Mouse (Mus musculus) lung, embryonic 14.5 days (tissue): ENCODE data around the gene Gm20388. TPM values are rescaled to one million over a fixed set of nuclear protein-coding genes. Genes with fewer than 3 reads are reported as not detected.

Source experiments
- ATAC-seq: fragments of 200-750 bp; cut with Nextera tagmentation; 2 replicates; pipeline ENCODE4 v1.8.0; 2017; ENCODE audit warnings: mild to moderate bottlenecking, moderate TSS enrichment, moderate library complexity; ENCODE audit not compliant: insufficient read depth
- DNase-seq: peaks from one replicate; pipeline ENCODE4 v3.0.0-alpha.2; 2015
- H3K27ac ChIP-seq: fragments of 300-500 bp; sonication (generic); 2 replicates; pipeline ENCODE4 v1.5.1; 2014; ENCODE audit warnings: low read depth, mild to moderate bottlenecking, moderate library complexity
- H3K27me3 ChIP-seq: fragments of 300-500 bp; sonication (generic); 2 replicates; pipeline ENCODE4 v1.6.1; 2014; ENCODE audit warnings: low read length, control low read depth; ENCODE audit not compliant: insufficient read depth
- H3K36me3 ChIP-seq: fragments of 300-500 bp; sonication (generic); 2 replicates; pipeline ENCODE4 v1.6.1; 2014; ENCODE audit warnings: control low read depth; ENCODE audit not compliant: insufficient read depth
- H3K4me1 ChIP-seq: fragments of 300-500 bp; sonication (generic); 2 replicates; pipeline ENCODE4 v1.6.1; 2014; ENCODE audit warnings: antibody characterized with exemption, control low read depth; ENCODE audit not compliant: insufficient read depth
- H3K4me2 ChIP-seq: fragments of 300-500 bp; sonication (generic); 2 replicates; pipeline ENCODE4 v1.6.1; 2014; ENCODE audit warnings: mild to moderate bottlenecking
- H3K4me3 ChIP-seq: fragments of 300-500 bp; sonication (generic); 2 replicates; pipeline ENCODE4 v1.5.1; 2014; ENCODE audit warnings: low read depth, low read length
- H3K9ac ChIP-seq: fragments of 300-500 bp; sonication (generic); 2 replicates; pipeline ENCODE4 v1.6.1; 2014
- H3K9me3 ChIP-seq: fragments of 300-500 bp; sonication (generic); 2 replicates; pipeline ENCODE4 v1.6.1; 2016; ENCODE audit warnings: low read depth, low read length, control low read depth
- CTCF ChIP-seq: IDR thresholded peaks from 2 replicates; pipeline ENCODE4 v1.5.1; 2016; ENCODE audit warnings: antibody characterized with exemption, low read depth
- WGBS: fragments of 180-500 bp; shearing (Covaris S2); extraction: QIAGEN DNeasy Blood & Tissue Kit; methylation state at CpG from one replicate; pipeline ENCODE4 v1.1.7; 2014; 5-methylcytosine and 5-hydroxymethylcytosine counted together
- polyA plus RNA-seq: library from polyadenylated mRNA; unstranded; fragments of >200 nt; fragmentation: Nextera tagmentation; extraction: Ambion mirVana; gene quantifications from 2 replicates; pipeline ENCODE4 v1.2.1, GENCODE M21; 2014

Gm20388 gene
- polyA plus RNA-seq, 1 experiment from 2014 or later: not detected

GRCm38 (mm10) chr8:120281487-120281886, 370.8 kb downstream of the Gm20388 start:
- Histone ChIP-seq H3K27me3 (no peaks in the 10 kb centered on the region), H3K27ac (no peak overlapping the region), H3K9me3 (no peaks in the 10 kb centered on the region), H3K9ac (no peak overlapping the region), H3K4me3 (no peak overlapping the region), H3K36me3 (no peaks in the 10 kb centered on the region), H3K4me2 (no peak overlapping the region), H3K4me1 (peaks cover 63% of the 10 kb centered on the region)
- WGBS: 18% methylated on average over 4 of the region's 4 CpGs
- peak; percentile 97 for TF ChIP-seq CTCF
- DNase-seq (peak; percentile 93), ATAC-seq (no peak)

GRCm38 (mm10) chr8:120282465-120282864, 371.8 kb downstream of the Gm20388 start:
- 42% methylated on average over 5 of the region's 5 CpGs for WGBS
- Histone ChIP-seq H3K9me3 (no peaks in the 10 kb centered on the region), H3K27ac (peak overlapping the region; percentile 54; the same call in 1 of the 2 replicates), H3K4me1 (peaks cover 53% of the 10 kb centered on the region), H3K4me2 (no peak overlapping the region), H3K9ac (peak overlapping the region; percentile 10; the same call in 1 of the 2 replicates), H3K27me3 (no peaks in the 10 kb centered on the region), H3K36me3 (no peaks in the 10 kb centered on the region), H3K4me3 (no peak overlapping the region)
- DNase-seq (peak; percentile 56), ATAC-seq (0 out of 2 replicates have a peak, but pooled peaks have one; percentile 12)
- TF ChIP-seq CTCF: no peak

GRCm38 (mm10) chr8:120284265-120284664, 373.6 kb downstream of the Gm20388 start:
- no peaks in the 10 kb centered on the region for H3K9me3 ChIP-seq
- no peak overlapping the region for H3K4me3 ChIP-seq
- H3K36me3 ChIP-seq: no peaks in the 10 kb centered on the region
- H3K4me1 ChIP-seq: peaks cover 48% of the 10 kb centered on the region
- ATAC-seq (no peak), DNase-seq (peak; percentile 65)
- no peak overlapping the region for H3K9ac ChIP-seq
- 19% methylated on average over 9 of the region's 9 CpGs for WGBS
- no peak for TF ChIP-seq CTCF
- H3K27ac ChIP-seq: 0 out of 2 replicates have a peak overlapping the region, but pooled peaks have one; percentile 21
- H3K27me3 ChIP-seq: no peaks in the 10 kb centered on the region
- H3K4me2 ChIP-seq: 0 out of 2 replicates have a peak overlapping the region, but pooled peaks have one; percentile 23

GRCm38 (mm10) chr8:120285033-120285432, 374.4 kb downstream of the Gm20388 start:
- 28% methylated on average over 3 of the region's 3 CpGs for WGBS
- H3K4me2 ChIP-seq: no peak overlapping the region
- no peak for TF ChIP-seq CTCF
- no peaks in the 10 kb centered on the region for H3K9me3 ChIP-seq
- no peak for ATAC-seq
- H3K4me3 ChIP-seq: no peak overlapping the region
- H3K27me3 ChIP-seq: no peaks in the 10 kb centered on the region
- H3K27ac ChIP-seq: peak overlapping the region; percentile 58; the same call in 1 of the 2 replicates
- no peaks in the 10 kb centered on the region for H3K36me3 ChIP-seq
- H3K4me1 ChIP-seq: peaks cover 53% of the 10 kb centered on the region
- no peak overlapping the region for H3K9ac ChIP-seq
- peak; percentile 65 for DNase-seq

- DNase-seq (no peak), ATAC-seq (no peak)
- TF ChIP-seq CTCF: no peak
- Histone ChIP-seq H3K27me3 (no peaks in the 10 kb centered on the region), H3K27ac (no peak overlapping the region), H3K9ac (no peak overlapping the region), H3K4me2 (no peak overlapping the region), H3K9me3 (no peaks in the 10 kb centered on the region), H3K4me1 (peaks cover 56% of the 10 kb centered on the region), H3K36me3 (no peaks in the 10 kb centered on the region), H3K4me3 (no peak overlapping the region)
- WGBS: 54% methylated on average over 9 of the region's 9 CpGs
Measured at GRCm38 (mm10) chr8:120285878-120286277, 375.2 kb downstream of the Gm20388 start.

GRCm38 (mm10) chr8:120288122-120288908, 377.7 kb downstream of the Gm20388 start:
- DNase-seq: peak; percentile 86
- Histone ChIP-seq H3K4me3 (no peak overlapping the region), H3K27me3 (no peaks in the 10 kb centered on the region), H3K36me3 (no peaks in the 10 kb centered on the region), H3K4me1 (peaks cover 65% of the 10 kb centered on the region), H3K4me2 (no peak overlapping the region), H3K27ac (peak overlapping the region; percentile 13), H3K9ac (no peak overlapping the region), H3K9me3 (no peaks in the 10 kb centered on the region)
- peak; percentile 26 for ATAC-seq
- 38% methylated on average over 21 of the region's 21 CpGs for WGBS
- TF ChIP-seq CTCF: peak; percentile 93

DNA sequence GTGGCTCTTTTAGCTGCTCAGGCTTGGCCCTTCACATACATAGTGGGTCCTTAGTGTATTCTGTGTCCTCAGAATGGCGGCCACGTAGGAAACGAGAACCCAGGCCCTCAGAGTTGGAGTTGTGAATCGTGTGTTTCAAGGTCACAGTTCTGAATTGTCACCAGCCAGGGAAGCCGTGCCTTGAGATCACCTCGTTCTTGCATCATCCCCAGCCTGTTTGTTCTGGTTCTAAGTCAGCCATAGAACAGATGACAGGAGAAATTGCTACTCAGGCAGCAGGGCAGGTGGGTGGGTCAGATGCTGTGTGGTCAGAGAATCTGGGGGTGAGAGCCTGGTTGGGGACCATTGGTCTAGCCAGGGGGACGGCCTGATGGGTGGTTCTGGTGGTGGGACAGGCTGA, 378.6 kb downstream of the Gm20388 start:
- H3K4me2 ChIP-seq: no peak overlapping the region
- TF ChIP-seq CTCF: no peak
- DNase-seq (no peak), ATAC-seq (no peak)
- no peak overlapping the region for H3K4me3 ChIP-seq
- no peaks in the 10 kb centered on the region for H3K36me3 ChIP-seq
- peaks cover 57% of the 10 kb centered on the region for H3K4me1 ChIP-seq
- H3K27me3 ChIP-seq: no peaks in the 10 kb centered on the region
- H3K27ac ChIP-seq: peak overlapping the region; percentile 20; the same call in 1 of the 2 replicates
- no peaks in the 10 kb centered on the region for H3K9me3 ChIP-seq
- 80% methylated on average over 7 of the region's 7 CpGs for WGBS
- H3K9ac ChIP-seq: peak overlapping the region; percentile 10; the same call in 1 of the 2 replicates
